Mouse (Mus musculus): ENCODE measurements at regions not wholly inside any gene's neighbourhood (a gene's known extent, or its start where the extent isn't known, plus 50 kb on each side); places are given as distances from the start of the nearest gene placed in this dataset.

DNA sequence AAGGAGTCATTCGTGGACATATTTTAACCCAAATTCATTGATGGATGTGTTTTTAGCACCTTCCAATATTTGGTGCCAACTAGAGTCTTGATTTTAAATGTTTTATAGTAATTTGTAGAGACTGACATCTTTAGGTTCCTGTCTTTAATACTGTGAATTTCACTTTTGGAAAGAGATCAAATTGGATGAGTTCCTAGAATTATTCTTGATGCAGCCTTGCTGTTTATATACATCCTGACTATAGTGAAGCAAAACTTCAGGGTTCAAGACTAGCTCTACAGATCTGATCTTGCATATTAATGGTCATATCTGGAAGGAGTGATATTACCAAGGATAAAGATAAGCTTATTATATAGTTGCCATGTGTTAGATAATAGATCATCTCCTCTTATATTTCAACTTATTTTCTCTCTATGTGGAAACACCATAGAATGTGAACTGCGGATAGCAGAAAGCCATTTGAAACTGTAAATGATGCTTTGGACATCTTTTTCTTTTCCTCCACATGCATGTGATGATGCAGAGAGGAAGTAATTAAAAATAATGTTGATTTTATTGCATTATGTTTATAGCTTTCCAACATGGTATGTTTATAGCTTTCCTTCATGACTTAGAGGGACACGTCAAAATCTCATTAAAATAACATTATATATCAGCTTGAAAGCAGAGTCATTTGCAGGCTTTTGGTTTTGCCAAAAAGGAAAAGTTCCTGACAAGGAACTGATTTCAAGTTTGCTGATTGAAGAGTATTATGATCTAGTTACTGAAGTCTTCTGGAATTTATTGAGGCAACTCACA, 78.3 kb upstream of the Kcnj16 start:
- DNase-seq (ENCODE audit: extremely low spot score), result no peak

DNA sequence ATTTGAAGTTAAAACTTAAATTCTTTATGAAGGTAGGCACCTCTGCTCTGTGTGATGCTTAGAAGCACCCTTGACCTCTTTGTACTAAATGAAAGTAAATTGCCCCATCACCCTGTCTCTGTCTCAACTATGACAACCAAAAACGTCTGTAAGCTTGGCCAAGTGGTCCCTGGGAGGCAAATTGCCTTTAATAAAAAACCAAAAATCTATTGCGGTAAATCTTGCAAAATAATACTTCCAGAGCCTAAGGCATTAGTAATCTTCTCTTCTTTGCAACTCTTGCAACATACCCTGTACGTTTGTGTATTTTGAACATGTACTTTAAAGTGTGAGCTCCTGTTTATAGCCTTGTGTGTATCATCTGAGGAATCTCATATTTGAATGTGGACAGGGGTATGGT, 77.4 kb upstream of the Kcnj16 start:
- DNase-seq (ENCODE audit: extremely low spot score), result no peak

DNA sequence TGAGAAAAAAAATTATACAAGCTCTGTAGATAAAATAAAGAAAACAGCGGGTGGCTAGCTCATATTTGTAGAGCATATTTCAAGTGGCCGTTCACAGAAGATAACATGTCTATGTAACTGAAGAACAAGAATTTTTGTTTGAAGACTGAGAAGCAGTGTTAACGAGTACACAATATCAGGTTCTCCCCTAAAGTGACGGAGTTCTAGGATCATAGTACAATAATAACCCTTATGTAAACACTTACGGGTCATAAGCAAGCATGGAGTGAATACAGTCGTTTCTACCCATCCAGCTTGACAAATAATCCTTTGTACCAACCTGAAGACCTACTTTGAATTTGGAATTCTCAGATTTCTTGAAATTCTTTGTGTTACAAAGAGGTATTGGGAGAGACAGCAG, 64.9 kb upstream of the Kcnj16 start:
- DNase-seq (ENCODE audit: extremely low spot score), result no peak
